Mouse (Mus musculus) c-Kit-positive CD71-positive TER-119-negative erythroid progenitor cells, embryonic 14.5 days (primary cell): ENCODE results near the gene Mlycd.
A peak's percentile ranks its signal among the peaks of the same experiment; 100 is the strongest.

Source experiments
- DNase-seq: peaks from one replicate; pipeline ENCODE4 v3.0.0-alpha.2; 2013; ENCODE audit warnings: low read depth

The Mlycd gene

DNA sequence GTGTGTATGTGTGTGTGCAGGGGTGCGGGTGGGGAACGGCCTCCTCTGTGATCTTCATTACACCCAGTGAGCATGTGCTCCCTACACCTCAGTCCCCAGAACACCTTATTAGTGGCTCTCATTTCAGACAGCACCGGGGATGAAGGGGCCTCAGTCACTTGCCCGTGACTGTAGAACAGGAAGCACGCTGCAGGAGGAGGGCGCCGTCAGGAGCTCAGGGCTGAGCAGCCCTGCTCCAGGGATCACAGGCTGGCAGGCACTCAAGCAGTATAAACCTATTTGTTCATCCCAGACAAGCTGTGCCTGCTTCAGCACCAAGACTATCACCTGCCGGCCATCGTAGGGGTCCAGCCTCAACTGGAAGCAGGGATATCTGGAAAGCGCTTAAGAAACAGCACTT, 9.2 kb downstream of the Mlycd start:
- no peak for DNase-seq

DNA sequence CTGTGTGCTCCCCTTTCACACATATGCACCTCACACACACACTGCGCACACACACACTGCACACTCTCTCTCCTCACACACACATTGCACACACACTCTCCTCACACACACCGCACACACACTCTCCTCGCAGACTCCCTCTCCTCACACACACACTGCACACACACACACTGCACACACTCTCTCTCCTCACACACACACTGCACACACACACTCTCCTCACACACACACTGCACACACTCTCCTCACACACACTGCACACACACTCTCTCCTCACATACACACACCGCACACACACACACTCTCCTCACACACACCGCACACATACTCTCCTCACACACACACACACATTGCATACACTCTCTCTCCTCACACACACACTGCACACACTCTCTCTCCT, 10.0 kb downstream of the Mlycd start:
- DNase-seq, result no peak

DNA sequence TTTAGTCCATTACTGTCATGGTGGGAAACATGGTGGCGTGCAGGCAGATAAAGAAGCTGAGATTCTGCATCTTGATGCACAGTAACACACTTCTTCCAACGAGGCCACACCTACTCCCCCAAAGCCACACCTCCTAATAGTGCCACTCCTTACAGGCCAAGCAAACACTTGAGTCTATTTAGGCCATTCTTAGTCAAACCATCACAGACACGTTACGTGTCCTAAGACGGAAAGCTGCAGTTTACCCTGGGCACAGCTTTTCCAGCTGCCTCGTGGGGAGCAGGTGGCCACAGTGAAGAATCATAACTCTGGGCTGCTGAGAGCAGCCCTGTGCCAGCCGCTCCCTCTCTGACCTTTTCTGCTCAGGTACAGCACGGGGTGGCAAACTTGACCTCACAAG, 13.6 kb downstream of the Mlycd start:
- no peak for DNase-seq

DNA sequence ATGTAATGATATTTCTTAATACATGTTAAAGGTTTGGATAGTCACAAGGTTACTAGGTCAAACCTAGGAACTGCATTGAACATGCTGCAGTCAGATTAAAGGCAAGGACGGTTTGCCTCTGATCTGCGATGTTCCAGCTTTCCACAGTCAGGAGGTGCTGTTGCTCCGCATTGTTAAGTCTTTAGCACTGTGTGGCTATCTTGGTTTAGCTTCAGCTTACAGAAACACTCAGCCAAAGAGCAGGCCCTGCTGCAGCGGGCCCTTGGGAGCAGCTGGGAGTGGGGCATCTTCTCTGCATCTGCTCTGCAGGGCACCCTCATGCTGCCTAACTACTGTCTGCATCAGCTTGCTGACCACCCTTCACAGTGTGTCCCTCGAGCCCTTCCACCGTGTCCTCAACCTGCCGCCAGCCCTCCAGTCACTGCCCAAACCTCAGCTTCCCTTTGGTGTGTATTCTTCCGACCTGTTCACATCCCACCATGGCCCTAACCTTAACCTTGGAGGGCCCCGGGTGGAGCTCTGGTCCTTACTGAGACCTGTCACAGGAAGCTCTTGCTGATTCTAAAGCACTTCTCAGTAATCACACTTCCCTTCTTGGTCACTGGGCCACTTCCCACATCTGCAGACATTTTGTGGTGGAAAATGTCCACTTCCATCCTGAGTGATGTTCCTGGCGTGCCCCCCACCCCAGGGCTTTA, 17.5 kb downstream of the Mlycd start:
- no peak for DNase-seq

DNA sequence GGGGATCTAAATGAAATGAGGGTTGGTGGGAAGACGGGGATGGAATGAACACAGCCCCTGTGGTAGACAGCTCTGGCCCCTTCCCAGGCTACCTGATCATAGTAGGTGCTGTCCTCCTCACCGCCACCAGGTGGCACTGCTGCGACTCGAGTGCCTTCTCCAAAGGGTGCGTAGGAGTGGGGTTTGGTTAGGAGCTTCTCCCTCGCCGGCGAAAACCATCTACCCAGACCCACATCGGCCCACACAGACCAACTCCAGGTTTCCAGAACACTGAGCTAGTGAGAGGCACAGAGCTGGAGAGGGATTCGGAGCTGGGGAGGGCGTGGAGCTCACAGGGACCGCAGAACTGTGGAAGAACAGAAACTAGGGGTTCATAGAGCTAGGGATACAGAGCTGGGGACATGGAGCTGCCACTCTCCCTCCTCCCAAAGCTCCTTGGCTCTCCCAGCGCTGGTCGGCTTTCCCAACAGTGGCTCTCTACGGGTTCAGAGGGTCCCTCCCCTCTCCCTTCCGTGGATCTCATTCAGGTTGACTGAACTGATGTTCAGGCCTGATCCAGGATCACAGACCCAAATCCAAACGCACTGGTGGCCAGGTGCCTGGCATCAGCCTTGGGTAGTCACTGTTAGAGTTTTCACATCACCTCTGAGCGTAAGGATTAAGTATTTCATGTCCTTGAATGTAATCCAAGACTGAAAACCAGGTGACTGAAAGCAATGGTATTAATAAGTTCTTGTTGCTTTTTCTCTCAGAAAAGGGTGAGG, 18.2 kb downstream of the Mlycd start:
- DNase-seq, result peak; percentile 61

DNA sequence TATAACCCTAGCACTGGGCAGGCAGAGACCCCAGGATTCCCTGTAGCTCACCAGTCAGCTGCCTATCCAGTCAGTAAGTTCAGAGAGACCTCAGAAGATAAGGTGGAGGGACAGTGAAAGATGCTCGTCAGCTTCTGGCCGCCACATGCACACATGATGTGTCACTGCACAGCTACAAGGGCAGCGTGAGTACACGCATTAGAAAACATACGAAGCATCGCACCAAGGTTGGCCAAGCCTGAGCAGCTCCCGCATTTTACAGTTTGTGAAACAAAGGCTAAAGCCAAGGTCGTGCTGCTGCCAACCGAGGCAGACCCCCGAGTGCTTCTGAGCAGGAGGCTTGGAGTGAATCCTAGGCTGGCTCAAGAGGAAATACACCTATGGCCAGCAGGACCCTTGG, 18.9 kb downstream of the Mlycd start:
- DNase-seq, result no peak

DNA sequence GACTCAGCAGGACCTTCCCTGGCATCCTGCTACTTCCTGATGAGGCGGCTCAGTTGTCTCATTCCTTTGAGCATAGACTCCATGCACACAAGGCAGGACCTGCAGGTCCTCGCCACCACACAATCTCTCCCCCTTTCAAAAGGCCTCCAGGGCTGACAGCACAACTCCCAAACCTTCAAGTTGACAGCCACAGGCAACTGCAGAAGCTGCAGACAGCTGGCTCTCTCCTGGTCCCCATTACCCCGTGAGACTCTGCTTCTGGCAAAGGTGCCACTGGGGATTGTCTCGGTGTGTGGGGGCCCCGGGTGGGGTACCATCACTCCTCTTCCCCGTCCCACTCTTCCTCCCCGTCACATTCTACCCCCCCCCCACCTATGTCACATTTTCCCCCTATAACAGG, 25.6 kb downstream of the Mlycd start:
- DNase-seq, result no peak

DNA sequence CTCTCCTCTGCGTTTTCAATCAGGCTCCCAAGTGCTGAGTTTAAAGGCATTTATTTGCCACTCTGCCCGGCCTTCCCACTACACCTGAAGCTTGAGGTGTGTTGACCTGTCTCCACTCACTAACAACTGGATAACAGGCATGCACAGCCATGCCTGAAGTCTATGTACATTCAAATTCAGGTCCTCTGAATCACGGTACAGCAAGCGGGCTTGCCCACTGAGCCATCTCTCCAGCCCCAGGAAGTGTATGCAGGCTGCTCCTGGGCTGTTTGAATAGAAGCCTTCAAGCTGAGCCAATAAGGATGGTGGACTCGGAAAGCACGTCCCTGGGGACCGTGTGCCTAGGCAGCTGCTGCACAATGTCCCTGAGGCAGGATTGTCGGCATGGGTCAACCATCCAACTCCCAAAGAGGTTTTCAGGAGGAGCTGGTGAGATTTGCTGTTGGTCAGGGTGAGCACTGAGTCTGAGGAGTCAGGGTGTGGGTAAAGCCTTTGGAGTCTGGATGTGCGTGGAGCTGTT, 27.0 kb downstream of the Mlycd start:
- no peak for DNase-seq

DNA sequence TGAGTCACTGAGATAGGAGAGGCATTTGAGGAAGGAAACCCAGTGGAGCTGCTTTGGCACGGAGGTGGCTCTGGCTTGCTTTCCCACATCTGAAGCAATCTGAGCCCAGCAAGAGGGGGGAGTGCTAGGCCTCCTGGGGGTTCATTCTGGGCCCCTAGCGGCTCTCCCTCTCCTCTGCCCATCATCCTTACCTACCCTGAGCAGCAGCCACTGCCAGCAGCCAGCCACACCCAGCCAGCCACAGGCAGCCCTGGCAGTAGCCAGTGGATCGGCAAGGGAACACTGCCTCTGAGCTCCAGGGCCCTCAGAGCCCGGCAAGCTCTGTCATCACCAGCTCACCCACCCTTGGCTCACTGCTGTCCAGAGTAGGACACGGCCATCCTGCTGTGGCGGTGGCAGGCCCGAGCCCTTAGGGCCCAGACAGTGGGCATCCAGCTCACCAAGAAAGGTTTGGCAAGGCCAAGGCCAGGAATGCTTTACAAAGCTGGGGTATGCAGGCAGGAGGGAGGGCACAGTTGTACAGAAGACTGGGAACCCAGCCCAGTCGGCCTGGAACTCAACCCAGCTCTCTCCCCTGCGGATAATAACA, 27.5 kb downstream of the Mlycd start:
- DNase-seq, result no peak

DNA sequence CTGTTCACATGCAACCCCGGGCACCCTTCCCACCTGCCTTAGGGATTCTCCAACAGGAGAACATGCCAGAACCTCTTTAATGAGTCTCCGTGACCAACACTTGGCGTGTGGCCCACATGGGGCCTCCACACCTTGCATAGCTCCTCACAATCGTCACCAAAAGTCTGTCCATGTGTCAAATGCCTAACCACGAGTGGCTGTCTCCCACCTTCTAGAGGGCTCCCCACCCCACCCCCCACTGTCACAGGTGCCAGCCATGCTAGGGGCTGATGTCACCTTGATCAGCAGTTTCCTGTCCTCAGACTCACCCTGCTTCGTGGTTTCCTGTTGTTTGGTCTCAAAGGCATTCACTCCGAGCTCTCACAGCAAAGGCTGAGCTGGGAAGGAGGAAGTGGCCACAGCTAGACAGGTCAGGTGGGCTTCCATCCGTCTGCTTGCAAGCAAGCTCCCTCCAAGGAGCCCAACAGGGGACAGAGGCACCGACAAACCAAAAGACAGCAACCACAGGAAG, 29.0 kb downstream of the Mlycd start:
- no peak for DNase-seq

DNA sequence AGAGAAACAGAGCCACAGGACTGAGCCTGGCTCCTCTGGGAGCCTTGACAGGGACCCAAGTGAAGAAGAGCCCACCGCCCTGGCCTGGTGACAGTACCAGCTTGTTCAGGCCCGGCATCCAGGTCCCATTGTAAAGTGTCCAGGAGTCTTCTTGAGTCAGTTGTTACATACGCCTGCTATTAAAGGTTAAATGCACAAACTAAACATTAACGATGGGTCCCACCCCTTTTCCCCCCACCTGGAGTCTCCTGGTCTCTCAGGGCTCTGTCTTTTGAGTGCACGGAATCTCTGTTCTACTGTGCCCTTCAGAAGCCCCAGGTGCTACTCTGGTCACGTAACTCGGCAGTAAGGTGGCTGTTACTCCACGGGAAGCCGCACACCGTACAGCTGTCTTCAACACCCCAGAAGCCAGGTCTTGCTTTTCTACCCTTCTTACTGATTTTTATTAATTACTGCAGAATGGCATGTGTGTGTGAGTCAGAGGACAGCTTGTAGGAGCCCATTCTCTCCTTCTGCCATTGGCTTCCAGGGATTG, 29.6 kb downstream of the Mlycd start:
- no peak for DNase-seq

DNA sequence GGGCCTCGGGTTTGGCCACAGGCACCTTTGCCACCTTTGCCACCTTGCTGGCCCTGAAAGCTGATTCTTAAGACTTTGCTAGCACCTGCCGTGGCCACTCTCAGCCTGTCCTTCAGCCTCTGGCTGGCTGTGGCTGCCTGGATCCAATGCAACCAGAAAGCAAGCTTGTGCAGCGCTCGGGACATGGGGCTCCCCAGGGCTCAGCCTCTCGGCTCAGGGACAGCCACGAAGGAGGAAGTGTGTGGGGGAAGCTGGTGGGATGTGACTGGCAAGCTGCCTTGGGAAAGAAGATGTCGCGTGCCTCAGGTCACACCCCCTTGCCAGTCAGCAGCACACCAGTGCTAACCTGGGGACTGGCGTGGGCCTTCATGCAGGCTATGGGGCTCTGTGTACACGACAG, 30.1 kb downstream of the Mlycd start:
- no peak for DNase-seq

DNA sequence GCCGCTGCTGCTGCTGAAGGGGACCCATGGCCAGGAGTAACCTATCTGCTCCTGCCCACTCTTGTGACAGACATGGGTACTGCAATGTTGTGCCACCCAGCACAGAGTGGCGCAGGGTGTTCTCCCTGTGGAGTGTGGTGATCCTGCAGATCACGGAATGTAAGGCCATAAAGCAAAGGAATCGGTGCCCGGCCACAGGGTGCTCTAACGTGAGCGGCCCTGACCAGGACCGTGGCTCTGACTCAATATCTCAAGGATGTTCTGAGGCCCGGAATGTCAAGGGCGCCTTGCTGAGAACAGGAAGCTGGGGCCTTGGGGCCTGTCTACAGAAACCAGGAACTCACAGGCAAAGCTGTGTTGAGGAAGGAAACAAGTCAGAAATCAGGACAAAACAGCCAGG, 30.9 kb downstream of the Mlycd start:
- no peak for DNase-seq

DNA sequence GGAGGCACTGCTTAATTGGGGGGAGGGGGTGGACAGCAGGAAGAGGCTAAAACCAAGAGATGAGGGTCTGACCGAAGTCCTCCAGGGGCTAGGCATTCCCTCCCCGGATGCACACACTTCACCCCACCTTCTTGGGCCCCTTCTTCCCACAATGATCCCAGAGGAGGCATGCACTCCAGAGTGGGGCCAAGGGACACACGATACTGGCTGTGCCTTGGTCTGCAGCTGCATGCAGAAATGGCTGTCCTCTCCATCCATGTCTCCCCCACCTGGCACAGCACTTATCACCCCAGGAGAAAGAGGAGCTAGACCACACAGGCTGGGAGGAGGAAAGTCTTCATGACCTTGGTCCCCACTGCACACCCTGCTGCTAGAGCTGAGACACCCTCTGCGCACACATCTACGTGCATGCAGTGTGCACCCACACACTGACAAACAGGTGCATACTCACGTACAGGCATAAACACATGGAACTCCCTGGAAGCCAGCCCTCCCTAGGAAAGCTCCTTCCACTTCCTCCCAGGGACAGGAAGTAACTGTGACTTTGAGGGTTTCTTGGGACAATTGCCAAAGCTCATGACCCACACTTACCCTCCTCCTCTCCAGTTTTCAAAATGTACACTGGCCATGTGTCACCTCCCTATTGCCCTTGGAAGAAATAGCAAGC, 31.5 kb downstream of the Mlycd start:
- DNase-seq, result no peak

DNA sequence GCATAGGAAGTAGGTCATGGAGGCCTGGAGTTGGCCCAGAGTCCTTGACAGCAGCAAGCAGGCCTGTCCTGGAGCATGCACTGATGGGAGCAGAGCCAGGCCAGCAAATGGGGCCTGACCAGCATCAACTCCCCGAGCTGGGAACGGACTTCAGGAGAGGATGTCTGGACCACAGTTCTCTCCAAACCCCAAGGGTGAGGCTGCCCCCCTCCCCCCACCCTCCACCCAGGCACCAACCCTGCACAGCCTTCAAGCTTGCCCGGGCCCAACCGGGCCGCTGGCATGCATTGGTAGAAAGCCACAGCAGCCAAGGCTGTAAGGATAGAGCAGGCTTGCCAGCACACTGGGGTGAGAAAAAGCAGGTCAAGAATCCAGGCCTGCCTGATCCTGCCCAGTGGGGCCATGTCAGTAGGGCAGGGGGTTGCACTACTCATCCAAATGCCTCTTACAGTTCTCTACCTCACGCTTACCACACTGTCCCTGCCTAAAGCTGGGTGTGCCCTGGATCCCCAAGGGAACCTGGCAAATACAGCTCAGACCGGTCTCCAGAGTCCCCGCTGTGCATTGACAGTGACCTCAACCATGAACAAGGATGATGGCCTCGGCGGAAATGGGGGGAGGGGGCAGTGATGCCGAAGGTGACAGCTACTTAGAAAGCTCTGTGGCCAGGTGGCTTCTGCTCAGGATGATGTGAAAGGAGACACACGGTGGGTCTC, 33.1 kb downstream of the Mlycd start:
- no peak for DNase-seq

DNA sequence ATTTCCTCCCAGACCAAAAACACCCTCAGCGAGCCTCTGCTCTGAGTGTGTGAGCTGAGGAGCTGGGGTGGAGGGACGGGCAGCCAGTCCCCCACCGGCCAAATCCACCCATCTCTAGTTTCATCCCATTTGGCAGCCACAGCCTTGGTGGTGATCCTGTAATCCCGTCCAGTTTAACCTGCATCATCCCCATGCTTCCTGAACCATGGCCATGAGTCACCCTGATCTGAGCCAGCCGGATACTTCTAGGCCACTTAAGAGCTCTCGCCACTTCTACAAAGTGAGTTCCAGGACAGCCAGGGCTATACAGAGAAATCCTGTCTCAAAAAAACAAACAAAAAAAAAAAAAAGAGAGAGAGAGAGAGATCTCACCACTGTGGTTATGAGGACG, 33.7 kb downstream of the Mlycd start:
- no peak for DNase-seq

DNA sequence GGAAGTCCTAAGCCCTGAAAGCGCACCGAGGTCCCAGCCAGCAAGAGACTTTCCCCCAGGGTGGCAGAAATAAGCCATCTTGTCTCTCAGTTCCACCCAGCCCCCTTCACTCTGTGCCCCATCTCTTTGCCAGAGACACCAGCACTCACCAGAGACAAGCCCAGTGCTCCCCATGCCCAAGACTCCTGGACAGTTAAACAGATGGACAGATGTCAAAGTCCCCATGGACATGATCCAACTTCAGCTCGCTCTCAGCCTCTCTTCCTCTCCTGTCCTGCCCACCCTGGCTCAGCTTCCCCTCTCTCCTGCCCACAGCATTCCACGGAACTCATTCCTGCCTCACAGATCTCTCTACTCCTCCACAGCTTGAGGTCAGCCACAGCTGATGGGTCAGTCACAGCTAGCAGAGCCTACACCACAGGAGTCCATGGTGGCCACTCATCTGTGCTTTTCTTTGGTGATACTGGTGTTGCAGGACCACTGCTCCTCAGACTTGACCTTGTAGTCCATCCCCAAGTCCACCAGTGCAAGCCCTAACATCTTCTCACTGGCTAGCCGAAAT, 34.2 kb downstream of the Mlycd start:
- DNase-seq, result no peak

DNA sequence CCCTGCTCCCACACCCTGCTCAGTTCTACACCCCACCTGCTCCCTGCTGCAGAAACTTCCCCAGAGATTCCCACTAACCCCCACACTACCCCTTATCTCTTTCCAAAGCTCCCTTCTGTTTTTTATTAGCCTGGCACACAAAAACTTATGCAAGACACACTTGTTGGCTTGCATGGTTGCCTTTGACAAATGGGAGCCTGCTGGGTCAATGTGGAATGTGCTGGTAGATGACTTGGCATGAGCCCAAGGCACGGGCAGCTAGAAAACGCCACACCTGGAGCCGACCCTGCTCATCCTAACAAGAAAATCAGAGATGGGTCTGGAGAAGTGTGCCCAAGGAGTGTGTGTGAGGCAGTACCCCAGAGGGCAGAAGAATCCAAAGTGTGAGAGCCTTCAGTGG, 34.9 kb downstream of the Mlycd start:
- DNase-seq, result no peak

DNA sequence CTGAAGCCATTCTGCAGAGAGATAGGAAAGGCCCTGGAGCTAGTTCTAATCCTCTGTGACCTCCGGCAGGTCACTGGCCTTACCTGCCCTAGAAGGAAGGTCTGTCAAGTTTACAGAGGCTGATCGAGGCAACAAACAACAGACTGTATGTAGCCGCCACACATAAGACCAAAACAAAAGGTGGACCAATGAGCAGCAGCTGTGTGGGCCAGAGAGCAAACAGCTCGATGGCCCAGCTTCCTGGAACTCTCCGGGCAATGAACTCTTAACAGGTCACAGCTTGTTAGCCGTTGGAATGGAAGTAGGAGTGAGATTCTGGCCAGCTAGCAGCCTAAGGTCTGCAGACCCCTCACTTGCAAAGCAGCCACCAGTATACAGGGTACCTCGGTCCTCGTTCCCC, 35.6 kb downstream of the Mlycd start:
- DNase-seq, result no peak

DNA sequence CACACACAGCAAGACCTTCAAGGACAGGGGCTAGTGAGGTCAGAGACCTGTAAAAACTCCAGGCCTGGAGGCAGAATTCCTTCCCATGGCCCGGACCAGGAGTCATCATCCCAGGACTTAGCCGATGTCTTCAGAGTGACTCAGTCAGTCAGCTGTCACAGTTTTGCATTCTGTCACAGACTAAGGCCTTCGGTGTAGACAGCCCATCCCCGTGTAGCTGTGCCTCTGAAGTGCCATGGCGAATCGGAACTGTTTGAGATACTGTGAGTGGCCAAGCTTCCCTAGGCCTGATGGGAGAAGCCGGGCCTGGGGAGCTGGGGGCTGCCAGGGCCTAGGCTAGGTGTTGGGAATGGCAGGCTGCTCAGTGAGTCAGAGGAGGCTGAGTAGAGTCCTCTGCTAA, 36.0 kb downstream of the Mlycd start:
- DNase-seq, result no peak

DNA sequence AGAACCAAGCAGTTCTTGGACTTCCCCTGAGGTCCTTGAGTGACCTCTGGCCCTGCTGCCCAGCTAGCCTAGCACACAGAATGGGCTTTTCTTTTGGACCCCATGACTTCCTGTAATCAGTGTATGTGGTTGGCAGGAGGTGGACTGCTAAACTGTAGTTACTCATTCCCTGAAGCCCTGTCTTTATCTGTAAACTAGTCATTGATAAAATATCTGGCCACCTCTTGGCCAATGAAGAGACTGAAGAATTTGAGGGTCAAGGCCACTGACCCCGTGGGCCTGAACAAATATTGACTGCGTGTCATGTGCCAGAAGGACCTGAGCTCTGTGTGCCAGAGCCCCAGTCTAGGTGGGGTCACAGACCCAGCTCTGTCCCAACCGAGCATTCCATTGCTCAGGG, 37.7 kb downstream of the Mlycd start:
- DNase-seq, result no peak
